Mouse (Mus musculus) cerebellum, adult 2 months (tissue): ENCODE measurements around the gene Kcnc2.

ENCODE experiments used
- CTCF ChIP-seq: fragments of 200-500 bp; IDR thresholded peaks from 2 replicates; pipeline ENCODE4 v1.5.1; 2011; ENCODE audit warnings: low read depth, mild to moderate bottlenecking, control low read depth, low read length, moderate library complexity, borderline replicate concordance; ENCODE audit not compliant: insufficient read depth
- POLR2A ChIP-seq: fragments of 200-500 bp; IDR thresholded peaks from 2 replicates; pipeline ENCODE4 v1.6.1; 2011; ENCODE audit warnings: low read length, control low read depth, borderline replicate concordance; ENCODE audit not compliant: insufficient read depth

GRCm38 (mm10) chr10:112315136-112315535 is 44.2 kb downstream of the Kcnc2 start:
- TF ChIP-seq POLR2A (no peak), CTCF (no peak)
